Mouse (Mus musculus) inflammation-experienced regulatory T-cells, adult 6 months (primary cell): Measurements from ENCODE around the gene Sytl1. TPM values are rescaled to one million over a fixed set of nuclear protein-coding genes. Genes with fewer than 3 reads are reported as not detected.

Source experiments
- ATAC-seq: one replicate; pipeline ENCODE4 v1.8.0; 2017
- polyA plus RNA-seq, 3 experiments: library from polyadenylated mRNA; unstranded; fragments of 100-300 nt; shearing (Covaris generic); gene quantifications; one replicate each; pipeline ENCODE4 v1.2.1; 2017

Gene Sytl1
- polyA plus RNA-seq, 3 experiments from 2014 or later, result 18.3 to 62.3 (median 43.8) TPM

DNA sequence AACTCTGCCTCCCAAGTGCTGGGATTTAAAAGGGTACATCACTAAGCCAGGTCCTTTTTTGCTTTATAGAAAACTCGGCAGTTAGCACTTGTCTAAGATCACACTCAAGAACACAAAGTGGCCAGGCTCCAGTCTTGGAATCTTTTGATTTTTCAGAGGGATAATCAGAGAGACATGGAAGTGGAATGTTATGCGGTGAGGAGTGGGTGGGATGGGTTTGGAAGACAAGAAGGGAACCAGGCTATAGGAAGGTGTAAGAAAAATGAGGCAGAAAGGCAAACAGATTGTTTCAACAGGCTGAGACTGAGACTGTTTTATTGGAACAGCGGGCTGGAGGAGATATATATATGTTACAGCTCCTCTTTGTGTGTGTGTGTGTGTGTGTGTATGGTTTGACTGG is 15.6 kb upstream of the Sytl1 start:
- no peak for ATAC-seq

DNA sequence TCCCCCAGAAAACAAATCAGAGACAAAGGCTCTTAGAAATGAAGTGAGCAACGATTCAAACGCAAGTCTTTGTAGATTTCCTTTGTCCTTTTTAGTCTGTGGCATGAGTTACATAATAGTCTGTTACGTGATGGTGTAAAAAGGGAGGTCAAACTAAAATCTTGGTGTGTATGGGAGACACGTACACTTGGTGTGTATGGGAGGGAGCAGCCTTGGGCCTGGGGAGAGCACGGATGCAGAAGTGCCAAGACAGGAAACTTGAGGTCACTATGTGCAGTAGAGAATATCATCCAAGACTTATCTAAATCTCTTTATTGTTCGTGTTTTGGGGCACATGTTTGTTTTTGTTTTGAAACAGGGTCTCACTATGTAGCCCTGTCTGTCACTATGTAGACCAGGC is 15.2 kb upstream of the Sytl1 start:
- peak; percentile 23 for ATAC-seq

DNA sequence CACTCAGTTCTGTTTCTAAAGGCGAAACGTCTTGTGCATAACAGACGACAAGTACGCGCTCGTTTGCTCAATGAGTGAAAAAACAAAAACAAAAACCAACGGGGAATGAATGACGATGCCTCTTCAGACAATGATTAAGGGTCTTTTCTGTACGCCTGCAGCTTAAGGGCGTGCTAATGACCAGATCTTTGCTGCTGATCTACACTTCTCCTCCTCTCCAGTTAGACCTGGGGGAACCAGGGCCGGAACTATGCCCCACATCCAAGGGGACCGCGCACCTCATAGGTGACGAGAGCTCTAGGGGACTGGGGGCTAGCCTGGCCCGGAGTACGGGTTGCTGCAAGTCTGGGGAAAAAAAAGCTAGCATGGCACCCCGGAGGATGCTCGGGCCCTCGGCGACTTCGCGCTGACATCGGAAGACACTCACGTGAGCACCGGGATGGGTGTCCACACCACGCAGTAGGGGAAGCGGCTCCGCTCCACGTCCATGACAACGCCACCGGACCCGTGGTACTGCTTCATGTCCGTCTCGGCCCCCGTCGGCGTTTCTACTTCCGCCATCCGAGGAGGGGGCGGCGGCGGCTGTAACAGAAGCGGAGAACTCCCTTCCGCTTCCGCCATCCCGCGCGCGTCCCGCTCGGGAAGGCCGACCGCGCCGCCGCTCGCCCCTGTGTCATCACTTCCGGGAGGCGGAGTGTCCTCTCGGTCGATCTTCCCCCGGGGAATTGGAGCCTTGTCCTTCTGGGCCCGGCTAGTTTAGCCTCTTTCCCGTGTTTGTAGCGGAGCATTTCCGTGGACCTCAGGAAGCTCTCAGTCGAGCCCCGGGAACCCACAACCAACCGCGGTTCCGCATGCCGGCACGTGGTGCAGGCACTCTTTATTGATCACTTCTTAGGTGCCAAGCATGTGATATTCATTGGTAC is 14.5 kb upstream of the Sytl1 start, which contains the start of gene Tmem222:
Gene Tmem222, minus strand, starts transcription at position 689 of the 923 bp plus-strand sequence.
- peak; percentile 84 for ATAC-seq

DNA sequence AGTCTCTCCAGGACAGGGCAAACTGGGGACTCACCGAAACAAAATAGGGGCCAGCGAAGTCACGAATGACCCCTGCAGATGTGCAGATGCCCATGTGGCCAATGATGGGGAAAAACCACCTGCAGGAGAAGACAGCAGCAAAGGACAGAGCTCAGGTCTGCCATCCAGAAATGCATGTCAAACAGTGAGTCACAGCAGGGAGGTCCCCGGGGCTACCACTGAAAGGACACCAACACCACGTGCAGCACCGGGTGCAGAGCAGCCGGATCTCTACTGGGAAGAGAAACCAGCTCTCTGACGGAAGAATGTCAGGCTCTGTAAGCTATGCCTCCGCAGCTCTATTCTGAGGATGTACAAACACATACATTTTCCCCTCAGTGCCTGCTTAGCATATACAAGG is 8.0 kb upstream of the Sytl1 start:
- ATAC-seq, result no peak

DNA sequence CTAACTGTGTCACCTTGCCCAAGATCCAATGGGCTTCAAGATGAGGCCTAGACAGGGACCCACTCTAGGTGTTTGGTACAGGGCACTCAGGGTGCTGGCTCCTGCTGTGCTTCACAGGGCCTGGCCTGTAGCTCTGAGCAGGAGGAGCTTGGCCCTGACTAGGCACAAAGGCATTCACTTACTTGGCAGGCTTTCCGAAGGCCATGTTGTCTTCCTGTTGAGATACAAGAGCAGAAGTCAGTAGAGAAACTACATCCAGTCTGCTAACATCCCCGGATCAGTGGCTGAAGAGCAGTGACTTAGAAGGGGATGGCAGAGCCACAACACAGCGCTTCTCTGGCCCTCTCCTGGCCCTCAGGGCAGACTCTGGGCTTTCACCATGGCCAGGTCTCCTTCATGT is 6.7 kb upstream of the Sytl1 start:
- no peak for ATAC-seq

DNA sequence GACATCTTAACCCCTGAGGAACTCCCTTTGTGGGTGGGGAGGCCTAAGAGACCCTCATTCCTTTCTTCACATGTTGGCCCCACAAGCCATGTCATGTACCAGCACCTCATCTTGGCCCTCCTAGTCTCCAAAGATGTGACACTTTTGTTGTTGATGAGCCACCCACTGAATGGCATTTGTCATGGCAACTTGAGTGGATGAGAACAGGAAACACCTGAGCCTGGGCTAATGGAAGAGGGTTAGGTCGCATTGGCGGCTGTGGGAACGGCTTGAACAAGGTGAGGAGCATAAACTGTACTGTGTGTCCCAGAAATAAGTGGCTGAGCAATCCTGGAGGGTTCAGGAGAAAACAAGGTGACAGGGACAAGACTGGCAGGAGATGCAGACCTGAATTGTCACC is 6.0 kb upstream of the Sytl1 start:
- no peak for ATAC-seq

DNA sequence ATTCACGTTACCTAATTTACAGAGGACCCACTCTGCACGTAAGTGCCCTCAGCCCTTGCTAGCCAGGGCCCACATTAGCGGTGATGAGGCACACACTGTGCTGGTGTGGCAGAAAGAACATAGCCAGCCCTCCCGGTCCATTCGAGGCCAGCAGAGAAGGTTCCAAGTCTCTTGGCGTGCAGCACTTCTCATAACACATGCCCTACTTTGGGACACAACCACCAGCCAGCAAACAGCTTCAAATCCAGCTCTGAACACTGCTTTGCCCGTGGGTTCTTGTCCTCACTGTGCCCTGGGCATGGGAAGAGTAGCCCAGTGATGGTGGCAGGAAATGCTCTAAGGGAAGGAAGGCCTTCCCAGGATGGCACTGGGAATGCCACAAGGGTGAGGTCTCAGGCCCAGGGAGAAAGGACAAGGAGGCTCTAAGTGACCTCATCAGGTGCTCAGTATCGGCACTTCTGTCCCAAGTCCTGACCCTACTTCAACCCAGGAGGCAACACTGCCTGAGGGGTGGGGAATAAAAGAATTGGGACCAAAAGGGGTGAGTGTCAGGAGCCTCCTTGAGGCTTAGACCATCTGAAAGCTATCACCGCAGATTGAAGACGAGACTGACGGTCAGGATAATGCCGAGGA is 3.5 kb upstream of the Sytl1 start:
- ATAC-seq, result no peak

DNA sequence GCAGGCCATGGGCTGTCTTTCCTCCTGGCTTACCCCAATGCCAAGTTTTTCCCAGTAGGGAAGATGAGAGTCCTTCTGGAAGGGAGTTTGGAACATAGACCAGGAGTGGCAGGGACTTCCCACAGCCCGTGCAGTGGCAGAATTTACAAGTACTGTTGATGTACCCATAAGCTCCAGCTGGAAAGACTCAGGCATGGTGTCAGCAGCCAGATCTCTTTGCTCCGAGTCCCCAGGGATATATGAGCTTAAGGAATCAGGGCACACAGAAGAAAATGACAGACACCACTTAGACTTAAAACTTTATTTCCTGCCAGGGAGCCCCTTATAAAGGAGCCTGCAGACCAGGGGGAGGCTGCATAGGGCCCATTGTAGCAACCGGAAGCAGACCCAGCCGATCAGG is 2.8 kb upstream of the Sytl1 start:
- ATAC-seq, result no peak

DNA sequence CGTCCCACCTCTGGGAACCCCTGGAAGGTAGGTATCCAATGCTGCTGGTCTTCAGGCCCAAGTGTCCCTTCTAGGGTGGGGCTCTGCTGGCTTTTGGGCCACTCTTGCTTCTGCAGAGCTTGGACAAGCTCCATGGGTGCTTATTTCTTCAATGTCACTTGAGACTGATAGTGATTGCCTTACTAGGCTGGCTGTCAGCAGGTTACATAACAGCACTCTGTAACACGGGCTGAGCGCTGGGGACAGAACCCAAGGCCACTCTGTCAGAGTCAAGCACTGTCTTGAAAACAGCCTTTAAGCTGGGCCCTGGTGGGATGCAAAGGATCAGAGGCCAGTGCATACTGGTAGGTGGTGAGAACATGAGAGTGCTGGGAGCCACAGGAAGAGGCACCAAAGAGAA is 2.4 kb upstream of the Sytl1 start:
- no peak for ATAC-seq

DNA sequence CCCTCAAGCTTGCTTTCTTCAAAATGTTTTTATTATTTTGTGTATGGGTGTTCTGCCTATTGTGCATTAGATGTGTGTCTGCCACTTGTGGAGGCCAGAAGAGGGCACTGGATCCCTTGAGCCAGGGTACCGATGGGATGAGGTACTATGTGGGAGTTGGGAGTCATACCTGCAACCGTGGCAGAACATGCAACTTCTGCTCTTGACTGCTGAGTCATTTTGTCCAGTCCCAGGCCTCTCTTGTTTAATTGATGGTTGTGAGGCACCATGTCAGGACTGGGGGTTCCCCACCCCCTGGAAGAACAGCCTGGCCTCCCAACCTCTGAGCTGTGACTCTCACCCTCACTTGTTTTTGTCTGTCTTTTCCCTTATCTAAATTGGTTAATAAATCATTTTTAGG is 1.6 kb upstream of the Sytl1 start:
- no peak for ATAC-seq

DNA sequence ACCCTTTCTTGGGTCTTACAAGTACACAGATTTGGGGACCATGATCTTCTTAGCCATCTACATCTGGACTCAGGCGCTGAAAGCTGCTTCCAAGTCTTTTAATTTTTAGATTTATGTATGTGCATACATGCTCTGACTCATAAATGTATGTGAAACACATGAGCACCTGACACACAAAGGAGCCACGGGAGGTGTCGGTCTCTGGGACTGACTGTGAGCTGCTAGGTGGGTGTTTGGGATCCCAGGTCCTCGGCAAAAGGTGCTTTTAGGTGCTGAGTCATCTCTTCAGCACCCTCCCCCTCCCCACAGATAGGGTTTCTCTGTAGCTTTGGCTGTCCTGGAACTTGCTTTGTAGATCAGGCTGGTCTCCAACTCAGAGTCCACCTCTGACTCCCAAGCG is 843 bp upstream of the Sytl1 start:
- ATAC-seq, result peak; percentile 22

DNA sequence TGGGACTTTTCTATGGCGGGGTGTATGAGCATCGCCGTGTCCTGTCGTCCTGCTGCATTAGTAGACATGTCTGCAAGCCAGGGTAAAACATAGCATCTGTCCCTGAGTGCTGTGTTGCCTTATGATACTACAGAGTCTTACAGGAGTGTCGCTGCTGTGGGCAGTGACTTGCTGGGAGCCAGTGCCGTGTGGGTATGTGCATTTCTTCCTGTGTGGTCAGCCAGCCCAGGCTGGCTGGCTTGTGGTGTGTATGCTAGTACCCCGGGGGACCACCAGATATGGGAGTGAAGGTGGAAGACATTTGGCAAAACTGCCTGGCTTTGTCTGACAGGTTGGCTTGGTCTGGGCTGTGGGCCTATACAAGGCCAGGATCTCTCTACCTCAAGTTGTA is 543 bp downstream of the Sytl1 start:
- no peak for ATAC-seq

DNA sequence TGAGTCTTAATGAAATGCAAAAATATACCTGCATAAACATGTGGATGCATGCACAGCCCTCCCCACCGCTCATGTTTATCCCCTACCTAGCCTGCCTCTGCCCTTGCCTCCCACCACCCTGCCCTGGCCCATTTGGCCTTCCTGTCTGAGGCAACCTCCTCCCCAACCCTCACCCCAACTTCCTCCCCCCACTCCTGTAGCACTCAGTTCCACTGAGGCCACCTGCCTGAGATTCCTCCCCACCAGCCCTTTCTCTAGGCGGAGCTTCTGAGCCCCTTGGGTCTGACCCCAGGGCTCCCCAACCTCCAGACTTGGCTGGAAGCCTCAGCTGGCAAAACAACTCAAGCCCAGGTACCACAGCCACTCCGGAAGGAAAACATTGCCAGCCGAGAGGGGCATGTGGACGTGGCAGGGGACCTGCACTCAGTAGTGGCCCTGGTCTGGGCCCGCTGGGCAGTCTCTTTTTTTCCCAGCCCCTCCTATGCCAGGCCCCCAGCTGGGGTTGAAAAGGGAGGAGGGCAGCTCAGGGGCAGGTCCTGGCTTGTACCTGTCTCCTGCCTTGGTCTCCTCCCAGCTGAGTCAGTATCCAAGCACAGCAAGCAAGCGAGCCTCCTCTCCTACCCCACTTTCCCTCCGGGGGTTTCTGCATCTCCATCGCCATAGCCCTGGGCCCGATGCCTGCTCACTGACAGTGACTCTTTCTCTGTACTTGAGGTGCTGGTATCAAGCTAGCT is 1.1 kb downstream of the Sytl1 start:
- peak; percentile 65 for ATAC-seq

DNA sequence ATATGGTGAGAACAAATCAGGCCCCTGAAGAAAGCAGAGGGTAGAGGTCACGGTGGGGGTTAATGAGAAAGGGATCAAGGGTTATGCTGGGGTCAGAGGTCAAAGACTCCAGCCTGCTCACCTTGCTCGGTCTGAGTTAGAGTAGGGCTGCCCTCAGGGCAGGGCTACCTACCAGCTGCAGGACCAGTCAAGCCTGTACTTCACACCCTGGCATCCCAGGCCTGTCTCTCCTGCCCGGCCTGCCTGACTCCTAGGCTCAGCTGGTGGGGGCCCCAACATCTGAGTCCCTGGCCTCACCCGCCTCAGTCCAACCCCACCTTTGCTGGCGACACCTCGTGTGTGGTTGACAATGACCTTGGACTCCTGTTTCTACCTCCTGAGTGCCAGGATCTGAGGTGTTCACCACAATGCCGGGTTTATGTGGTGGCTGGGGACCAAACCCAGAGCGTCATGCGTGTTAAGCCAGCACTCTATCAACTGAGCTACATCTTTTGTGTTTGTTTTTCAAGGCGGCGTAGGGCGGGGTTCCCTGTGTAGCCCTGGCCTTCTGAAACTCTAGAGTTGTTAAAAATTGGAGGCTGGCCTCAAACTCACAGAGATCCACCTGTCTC is 5.0 kb downstream of the Sytl1 start:
- ATAC-seq, result no peak

DNA sequence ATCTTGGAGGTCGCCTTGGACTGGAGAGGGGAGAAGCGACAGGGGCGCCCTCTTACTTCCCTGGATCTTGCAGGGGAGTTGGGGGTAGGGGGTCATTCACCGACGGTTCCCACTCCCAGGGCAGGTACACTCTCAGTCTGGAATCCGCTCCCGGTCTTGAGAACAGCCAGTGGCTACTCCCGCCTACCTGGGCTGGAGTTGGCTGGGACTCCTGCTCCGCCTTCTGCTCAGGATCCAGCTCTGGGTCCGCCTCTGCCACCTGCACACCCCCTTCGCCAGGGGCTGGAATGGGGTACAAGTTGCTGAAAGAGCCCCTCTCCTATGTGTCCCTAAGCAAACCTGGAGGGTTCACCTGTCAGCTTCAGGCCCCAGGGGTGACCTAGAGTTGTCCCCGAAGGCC is 5.7 kb downstream of the Sytl1 start:
- no peak for ATAC-seq

DNA sequence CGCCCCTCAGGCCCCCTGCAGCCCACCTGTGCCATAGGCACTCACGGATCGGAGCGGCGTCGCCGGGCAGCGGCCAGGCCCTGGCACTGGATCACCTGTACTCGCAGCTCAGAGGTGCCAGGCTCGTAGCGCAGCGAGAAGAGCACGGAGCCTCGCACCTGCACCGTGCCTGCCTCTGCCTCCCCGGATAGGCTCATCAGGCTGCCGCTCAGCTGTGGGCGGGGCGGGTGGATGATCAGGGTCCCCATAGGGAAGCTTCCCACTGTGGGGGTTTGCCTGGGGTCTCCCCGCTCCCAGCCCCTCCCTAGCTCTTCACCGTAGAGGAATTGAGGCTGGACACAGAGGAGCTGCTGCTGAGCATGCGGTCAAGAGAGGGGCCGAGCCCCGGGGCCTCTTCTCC is 6.1 kb downstream of the Sytl1 start:
- ATAC-seq, result no peak

DNA sequence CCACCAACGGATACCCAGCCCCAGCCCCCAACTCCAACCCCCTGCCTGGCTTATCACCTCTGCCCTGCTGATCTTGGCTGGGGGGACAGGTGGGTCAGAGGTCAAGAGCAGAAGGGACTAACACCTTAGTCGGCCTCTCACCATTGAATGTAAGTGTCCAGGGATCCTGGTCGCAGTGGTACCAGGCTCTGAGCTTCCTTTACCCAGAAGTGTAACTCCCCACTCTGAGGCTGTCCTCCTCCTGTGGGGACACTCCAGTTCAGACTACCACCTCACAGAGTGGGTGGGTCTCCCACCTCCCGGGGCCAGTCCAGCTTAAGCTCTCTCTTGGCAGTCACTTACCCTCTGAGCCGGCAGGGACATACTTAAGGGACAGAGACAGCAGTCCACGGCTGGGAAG is 7.5 kb downstream of the Sytl1 start:
- no peak for ATAC-seq

DNA sequence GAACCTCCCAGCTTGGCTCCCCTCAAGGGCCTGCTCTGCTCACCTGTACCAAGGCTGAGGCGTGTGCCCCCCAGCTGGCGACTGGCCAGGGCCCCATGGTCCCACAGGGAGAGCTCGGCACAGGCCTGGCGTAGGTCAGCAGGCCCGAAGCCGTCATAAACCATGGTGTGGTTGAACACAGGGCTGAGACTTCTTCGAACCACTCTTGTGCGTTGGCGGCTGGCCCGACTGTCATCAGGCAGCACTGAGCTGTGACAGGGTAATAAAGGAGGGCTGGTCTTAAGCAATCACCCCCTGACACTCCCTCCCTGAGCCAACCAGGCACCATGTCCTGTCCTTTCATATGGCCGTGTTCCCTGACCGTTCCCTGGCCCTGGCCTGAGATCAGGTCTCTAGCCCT is 9.5 kb downstream of the Sytl1 start:
- no peak for ATAC-seq

DNA sequence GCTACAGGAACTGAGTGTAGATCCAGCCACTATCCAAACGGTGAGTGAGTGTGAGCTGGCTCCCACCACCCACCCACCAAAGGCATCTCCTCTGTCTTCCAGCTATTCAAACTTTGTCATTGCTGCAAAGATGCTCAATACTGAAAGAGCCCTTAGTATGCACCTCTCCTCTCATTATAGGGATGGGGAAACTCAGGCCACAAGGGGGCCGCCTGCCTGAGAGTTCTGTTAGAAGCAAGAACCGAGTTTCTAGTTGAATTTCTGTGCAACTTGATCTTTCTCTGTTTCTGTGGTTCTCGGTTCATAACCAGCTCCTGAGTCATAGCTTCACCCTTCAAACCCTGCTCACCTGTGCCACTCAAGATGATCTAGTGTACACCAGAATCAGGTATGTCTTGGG is 10.8 kb downstream of the Sytl1 start:
- no peak for ATAC-seq

DNA sequence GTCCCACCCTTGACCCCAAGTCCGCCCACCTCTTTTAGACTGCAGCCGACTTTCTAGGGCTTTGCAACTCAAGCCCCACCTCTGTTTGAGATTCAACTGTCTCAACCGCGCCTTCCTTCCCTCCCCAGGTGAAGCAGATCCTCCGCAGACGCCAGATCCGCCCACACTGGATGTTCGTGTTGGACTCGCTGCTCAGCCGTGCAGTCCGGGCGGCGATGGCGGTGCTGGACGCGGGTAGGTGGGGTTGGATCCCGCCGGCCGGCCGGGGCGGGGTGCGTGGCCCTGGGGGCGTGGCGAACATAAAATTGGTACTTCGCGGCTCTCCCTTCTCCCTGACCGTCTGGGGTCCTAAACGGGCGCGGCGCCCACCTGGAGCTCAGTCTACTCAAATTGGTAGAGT is 11.7 kb downstream of the Sytl1 start:
- no peak for ATAC-seq

DNA sequence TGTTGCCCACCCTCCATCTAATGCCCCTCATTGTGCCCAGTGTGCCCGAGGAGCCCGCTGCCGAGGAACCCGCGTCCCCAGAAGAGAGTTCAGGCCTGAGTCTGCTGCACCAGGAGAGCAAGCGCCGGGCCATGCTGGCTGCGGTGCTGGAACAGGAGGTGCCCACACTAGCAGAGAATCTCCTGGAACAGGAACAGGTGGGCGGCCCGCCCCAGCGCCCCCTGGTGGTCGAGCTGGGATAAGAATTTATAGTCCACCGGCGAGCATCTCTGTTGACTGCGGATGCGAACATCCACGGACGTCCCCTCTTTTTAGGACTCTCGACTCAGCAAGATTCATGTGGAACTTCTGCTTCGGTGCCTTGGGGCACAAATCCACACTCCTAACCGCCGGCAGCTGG is 12.3 kb downstream of the Sytl1 start:
- ATAC-seq, result peak; percentile 74

DNA sequence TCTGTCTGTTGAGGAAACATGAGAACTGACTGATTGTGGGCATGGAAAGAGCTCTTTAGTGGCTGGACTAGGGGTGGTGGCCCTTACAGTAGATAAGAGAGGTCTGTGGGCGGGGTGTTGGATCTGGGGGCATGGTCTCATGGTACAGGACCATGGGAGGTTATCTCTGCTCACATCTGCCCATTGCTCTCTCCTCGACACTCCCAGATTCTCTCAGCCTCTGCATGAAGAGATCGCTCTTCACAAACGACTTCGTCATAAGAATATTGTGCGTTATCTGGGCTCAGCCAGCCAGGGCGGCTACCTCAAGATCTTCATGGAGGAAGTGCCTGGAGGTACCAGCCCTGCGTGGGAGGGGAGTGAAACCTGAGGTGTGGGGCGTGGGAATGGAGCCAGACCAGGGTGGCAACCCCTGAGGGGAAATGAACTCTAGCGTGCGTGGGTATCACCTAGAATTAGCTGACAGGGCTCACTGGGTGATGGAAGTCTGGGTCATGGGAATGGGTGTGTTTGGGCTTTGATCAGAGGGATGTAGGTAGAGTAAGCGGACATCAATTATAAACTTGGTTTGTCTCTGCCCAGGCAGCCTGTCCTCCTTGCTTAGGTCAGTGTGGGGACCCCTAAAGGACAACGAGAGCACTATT is 15.0 kb downstream of the Sytl1 start:
- ATAC-seq, result no peak

DNA sequence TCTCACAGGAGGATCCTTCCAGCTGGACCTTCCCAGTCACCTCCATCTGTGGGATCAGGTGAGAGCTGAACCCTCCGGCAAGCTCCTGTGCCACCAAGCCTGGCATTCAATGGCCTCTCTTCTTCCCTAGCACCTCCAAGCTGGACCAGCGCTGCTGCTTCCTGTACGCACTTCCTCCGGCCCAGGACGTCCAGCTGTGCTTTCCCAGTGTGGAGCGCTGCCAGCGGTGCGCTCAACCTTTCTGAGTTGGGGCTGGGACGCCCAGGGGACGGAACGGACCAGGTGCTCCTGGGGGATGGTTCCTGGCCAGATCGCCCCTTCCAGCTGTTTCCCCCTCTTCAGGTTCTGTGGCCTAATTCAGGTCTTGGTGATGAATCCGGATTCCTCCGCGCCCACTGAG is 15.8 kb downstream of the Sytl1 start:
- ATAC-seq, result no peak
